ENCODE assay signal across 19 mouse cellular contexts in genomic region chr3:41234191-41234590, GRCm38 (mm10).
DNase-seq lines count a peak whose midpoint lies in the region; ATAC-seq and TF ChIP-seq lines count a peak whose summit lies in the region.
"Had no signal": no experiment of that assay in that cellular context is flagged by ENCODE, and none has a peak within 500 bp of the region (broad histone marks: within the 10 kb centered on the region; RNA-seq: fewer than 3 reads in every experiment).

No protein-coding gene starts in this region.

- 73% methylated on average over 7 of the region's 7 CpGs for WGBS in forebrain, embryonic 13.5 days
- WGBS in forebrain, embryonic 16.5 days = 61% methylated on average over 7 of the region's 7 CpGs
- 66% methylated on average over 7 of the region's 7 CpGs for WGBS in kidney, embryonic 16.5 days
- WGBS in kidney, embryonic 14.5 days = 71% methylated on average over 7 of the region's 7 CpGs
- WGBS in lung, postnatal 0 days = 71% methylated on average over 7 of the region's 7 CpGs
- 69% methylated on average over 7 of the region's 7 CpGs for WGBS in stomach, embryonic 15.5 days

- no peak for TF ChIP-seq CTCF in lung, postnatal 0 days (IDR thresholded peaks at IDR 0.05)

- no peak overlapping the region for H3K9ac ChIP-seq in forebrain, embryonic 13.5 days
- H3K9ac ChIP-seq in forebrain, embryonic 16.5 days (replicated peaks; ENCODE audit: low read depth, low read length) = no peak overlapping the region
- no peak overlapping the region for H3K9ac ChIP-seq in kidney, embryonic 16.5 days (replicated peaks; ENCODE audit: low read length)
- no peak overlapping the region for H3K9ac ChIP-seq in kidney, embryonic 14.5 days (ENCODE audit: low read depth, low read length)
- no peak overlapping the region for H3K9ac ChIP-seq in lung, postnatal 0 days (replicated peaks; ENCODE audit: low read depth)
- no peak overlapping the region for H3K9ac ChIP-seq in stomach, embryonic 15.5 days
- H3K9ac ChIP-seq: hindbrain, embryonic 15.5 days; intestine, embryonic 15.5 days; limb, embryonic 15.5 days; liver, embryonic 15.5 days; midbrain, embryonic 12.5 days; neural tube, embryonic 13.5 days had no signal

- H3K4me1 ChIP-seq in forebrain, embryonic 13.5 days = no peaks in the 10 kb centered on the region
- 0 out of 2 replicates have a peak, but pooled peaks cover 1% of the 10 kb centered on the region for H3K4me1 ChIP-seq in forebrain, embryonic 16.5 days (replicated peaks; ENCODE audit: control insufficient read depth, insufficient read depth, low read length)
- 0 out of 2 replicates have a peak, but pooled peaks cover under 1% of the 10 kb centered on the region for H3K4me1 ChIP-seq in kidney, embryonic 16.5 days (ENCODE audit: insufficient read depth, low read length)
- no peaks in the 10 kb centered on the region for H3K4me1 ChIP-seq in kidney, embryonic 14.5 days (ENCODE audit: control insufficient read depth, insufficient read depth, low read length)
- no peaks in the 10 kb centered on the region for H3K4me1 ChIP-seq in lung, postnatal 0 days (ENCODE audit: insufficient read depth, low read depth, low read length)
- no peaks in the 10 kb centered on the region for H3K4me1 ChIP-seq in stomach, embryonic 15.5 days
- H3K4me1 ChIP-seq: intestine, embryonic 15.5 days; limb, embryonic 15.5 days; liver, embryonic 15.5 days; midbrain, embryonic 12.5 days had no signal

- DNase-seq in lung, postnatal 0 days (ENCODE audit: low spot score) = no peak
- DNase-seq in lung, adult 18-20 months = no peak
- DNase-seq: cerebellum, adult 9-10 months; gastrocnemius, postnatal 25 days; right cerebral cortex, adult 18-20 months; thymus, postnatal 4 days had no signal

- H3K27ac ChIP-seq in forebrain, embryonic 13.5 days = no peak overlapping the region
- no peak overlapping the region for H3K27ac ChIP-seq in forebrain, embryonic 16.5 days (ENCODE audit: low read length)
- H3K27ac ChIP-seq in kidney, embryonic 16.5 days (ENCODE audit: low read length) = no peak overlapping the region
- no peak overlapping the region for H3K27ac ChIP-seq in kidney, embryonic 14.5 days (ENCODE audit: low read depth, low read length)
- H3K27ac ChIP-seq in lung, postnatal 0 days (ENCODE audit: low read length) = no peak overlapping the region
- no peak overlapping the region for H3K27ac ChIP-seq in stomach, embryonic 15.5 days
- H3K27ac ChIP-seq: hindbrain, embryonic 15.5 days; intestine, embryonic 15.5 days; limb, embryonic 15.5 days; liver, embryonic 15.5 days; midbrain, embryonic 12.5 days; neural tube, embryonic 13.5 days had no signal

- H3K27me3 ChIP-seq in forebrain, embryonic 13.5 days = no peaks in the 10 kb centered on the region
- H3K27me3 ChIP-seq in forebrain, embryonic 16.5 days (replicated peaks; ENCODE audit: control insufficient read depth, insufficient read depth, low read length) = no peaks in the 10 kb centered on the region
- H3K27me3 ChIP-seq in kidney, embryonic 16.5 days (ENCODE audit: insufficient read depth, low read length) = no peaks in the 10 kb centered on the region
- H3K27me3 ChIP-seq in kidney, embryonic 14.5 days (ENCODE audit: control insufficient read depth, insufficient read depth, low read length) = no peaks in the 10 kb centered on the region
- no peaks in the 10 kb centered on the region for H3K27me3 ChIP-seq in lung, postnatal 0 days (replicated peaks; ENCODE audit: insufficient read depth, low read length)
- H3K27me3 ChIP-seq in stomach, embryonic 15.5 days (replicated peaks) = no peaks in the 10 kb centered on the region
- H3K27me3 ChIP-seq: CH12.LX; hindbrain, embryonic 15.5 days; intestine, embryonic 15.5 days; limb, embryonic 15.5 days; liver, embryonic 15.5 days; midbrain, embryonic 12.5 days; neural tube, embryonic 13.5 days had no signal

- H3K9me3 ChIP-seq in forebrain, embryonic 13.5 days (replicated peaks) = no peaks in the 10 kb centered on the region
- H3K9me3 ChIP-seq in forebrain, embryonic 16.5 days (ENCODE audit: control insufficient read depth, low read length) = no peaks in the 10 kb centered on the region
- no peaks in the 10 kb centered on the region for H3K9me3 ChIP-seq in kidney, embryonic 16.5 days (ENCODE audit: low read length)
- H3K9me3 ChIP-seq in kidney, embryonic 14.5 days (ENCODE audit: control insufficient read depth, low read length) = no peaks in the 10 kb centered on the region
- H3K9me3 ChIP-seq in lung, postnatal 0 days (ENCODE audit: low read length) = no peaks in the 10 kb centered on the region
- no peaks in the 10 kb centered on the region for H3K9me3 ChIP-seq in stomach, embryonic 15.5 days
- H3K9me3 ChIP-seq: hindbrain, embryonic 15.5 days; intestine, embryonic 15.5 days; limb, embryonic 15.5 days; liver, embryonic 15.5 days; midbrain, embryonic 12.5 days; neural tube, embryonic 13.5 days had no signal

- TF ChIP-seq EP300 in lung, postnatal 0 days (IDR thresholded peaks at IDR 0.05) = no peak

- H3K36me3 ChIP-seq in forebrain, embryonic 13.5 days (ENCODE audit: poor library complexity, severe bottlenecking) = no peaks in the 10 kb centered on the region
- H3K36me3 ChIP-seq in forebrain, embryonic 16.5 days (ENCODE audit: control insufficient read depth, insufficient read depth) = no peaks in the 10 kb centered on the region
- H3K36me3 ChIP-seq in kidney, embryonic 16.5 days (ENCODE audit: insufficient read depth, low read length) = no peaks in the 10 kb centered on the region
- H3K36me3 ChIP-seq in kidney, embryonic 14.5 days (ENCODE audit: control insufficient read depth, insufficient read depth, low read length) = no peaks in the 10 kb centered on the region
- H3K36me3 ChIP-seq in lung, postnatal 0 days (ENCODE audit: insufficient read depth, low read length) = no peaks in the 10 kb centered on the region
- H3K36me3 ChIP-seq in stomach, embryonic 15.5 days = no peaks in the 10 kb centered on the region
- H3K36me3 ChIP-seq: hindbrain, embryonic 15.5 days; intestine, embryonic 15.5 days; limb, embryonic 15.5 days; liver, embryonic 15.5 days; midbrain, embryonic 12.5 days; neural tube, embryonic 13.5 days had no signal

- H3K4me2 ChIP-seq in forebrain, embryonic 13.5 days = no peak overlapping the region
- no peak overlapping the region for H3K4me2 ChIP-seq in forebrain, embryonic 16.5 days (ENCODE audit: low read length)
- H3K4me2 ChIP-seq in kidney, embryonic 16.5 days (replicated peaks; ENCODE audit: low read depth, low read length) = no peak overlapping the region
- no peak overlapping the region for H3K4me2 ChIP-seq in kidney, embryonic 14.5 days (replicated peaks; ENCODE audit: low read depth, low read length)
- no peak overlapping the region for H3K4me2 ChIP-seq in lung, postnatal 0 days (replicated peaks; ENCODE audit: low read depth, low read length)
- H3K4me2 ChIP-seq in stomach, embryonic 15.5 days = no peak overlapping the region
- H3K4me2 ChIP-seq: hindbrain, embryonic 15.5 days; intestine, embryonic 15.5 days; limb, embryonic 15.5 days; liver, embryonic 15.5 days; midbrain, embryonic 12.5 days; neural tube, embryonic 13.5 days had no signal

- ATAC-seq in forebrain, embryonic 13.5 days = 0 out of 2 replicates have a peak, but pooled peaks have one; percentile 30
- no peak for ATAC-seq in forebrain, embryonic 16.5 days
- ATAC-seq in kidney, embryonic 16.5 days (ENCODE audit: low FRiP score, low TSS enrichment) = peak; percentile 66
- no peak for ATAC-seq in kidney, embryonic 14.5 days (ENCODE audit: low FRiP score, low TSS enrichment)
- ATAC-seq in lung, postnatal 0 days = peak; percentile 52; the same call in 1 of the 2 replicates
- peak; percentile 50; the same call in 1 of the 2 replicates for ATAC-seq in stomach, embryonic 15.5 days (ENCODE audit: insufficient read depth, low FRiP score, low read depth)
- ATAC-seq: forebrain, embryonic 14.5 days had no signal

- H3K4me3 ChIP-seq in forebrain, embryonic 13.5 days = no peak overlapping the region
- H3K4me3 ChIP-seq in forebrain, embryonic 16.5 days (replicated peaks; ENCODE audit: low read length) = no peak overlapping the region
- no peak overlapping the region for H3K4me3 ChIP-seq in kidney, embryonic 16.5 days (ENCODE audit: low read length)
- H3K4me3 ChIP-seq in kidney, embryonic 14.5 days (ENCODE audit: low read length) = no peak overlapping the region
- H3K4me3 ChIP-seq in lung, postnatal 0 days (ENCODE audit: low read depth, low read length) = no peak overlapping the region
- H3K4me3 ChIP-seq in stomach, embryonic 15.5 days (replicated peaks) = no peak overlapping the region
- H3K4me3 ChIP-seq: hindbrain, embryonic 15.5 days; intestine, embryonic 15.5 days; limb, embryonic 15.5 days; liver, embryonic 15.5 days; midbrain, embryonic 12.5 days; neural tube, embryonic 13.5 days had no signal

Comparison
In these comparisons a context has a peak if more than half of its experiments do, and no peak if none do; other contexts are left out.
1. ATAC-seq: peak in forebrain, embryonic 13.5 days (single experiment), kidney, embryonic 16.5 days (single experiment), lung, postnatal 0 days (single experiment) and stomach, embryonic 15.5 days (single experiment); none in forebrain, embryonic 16.5 days (single experiment) and kidney, embryonic 14.5 days (single experiment).